Comparison of ENCODE assay signal across 24 mouse cellular contexts in genomic region chr16:23372340-23372739, GRCm38 (mm10). TPM values are rescaled to one million over a fixed set of nuclear protein-coding genes. Genes with fewer than 3 reads are reported as not detected.
DNase-seq lines count a peak whose midpoint lies in the region; ATAC-seq and TF ChIP-seq lines count a peak whose summit lies in the region.
"Had no signal": no experiment of that assay in that cellular context is flagged by ENCODE, and none has a peak within 500 bp of the region (broad histone marks: within the 10 kb centered on the region; RNA-seq: fewer than 3 reads in every experiment).

No protein-coding gene starts in this region.

- no peaks in the 10 kb centered on the region for H3K36me3 ChIP-seq in limb, embryonic 13.5 days
- no peaks in the 10 kb centered on the region for H3K36me3 ChIP-seq in limb, embryonic 10.5 days
- no peaks in the 10 kb centered on the region for H3K36me3 ChIP-seq in lung, postnatal 0 days (ENCODE audit: insufficient read depth, low read length)
- H3K36me3 ChIP-seq: embryonic facial prominence, embryonic 13.5 days; heart, embryonic 12.5 days; hindbrain, embryonic 13.5 days had no signal

- ATAC-seq in limb, embryonic 13.5 days (ENCODE audit: low FRiP score, low read depth): 0 out of 2 replicates have a peak, but pooled peaks have one; percentile 19
- peak; percentile 69 for ATAC-seq in lung, postnatal 0 days
- ATAC-seq in megakaryocyte progenitor cell, adult 5-6 weeks (replicated peaks; ENCODE audit: poor library complexity): no peak
- ATAC-seq: forebrain, embryonic 13.5 days; forebrain, postnatal 0 days; hindbrain, postnatal 0 days had no signal

- no peak overlapping the region for H3K27ac ChIP-seq in limb, embryonic 13.5 days
- H3K27ac ChIP-seq in limb, embryonic 10.5 days: no peak overlapping the region
- H3K27ac ChIP-seq in lung, postnatal 0 days (ENCODE audit: low read length): no peak overlapping the region
- H3K27ac ChIP-seq: embryonic facial prominence, embryonic 13.5 days; forebrain, embryonic 13.5 days; hindbrain, embryonic 13.5 days; hindbrain, postnatal 0 days had no signal

- H3K4me2 ChIP-seq in limb, embryonic 13.5 days (replicated peaks): no peak overlapping the region
- H3K4me2 ChIP-seq in lung, postnatal 0 days (replicated peaks; ENCODE audit: low read depth, low read length): no peak overlapping the region
- H3K4me2 ChIP-seq: embryonic facial prominence, embryonic 13.5 days; forebrain, embryonic 13.5 days; heart, embryonic 12.5 days; hindbrain, embryonic 13.5 days had no signal

- H3K4me1 ChIP-seq in limb, embryonic 13.5 days: no peaks in the 10 kb centered on the region
- H3K4me1 ChIP-seq in limb, embryonic 10.5 days: no peaks in the 10 kb centered on the region
- 0 out of 2 replicates have a peak, but pooled peaks cover 3% of the 10 kb centered on the region for H3K4me1 ChIP-seq in lung, postnatal 0 days (ENCODE audit: insufficient read depth, low read depth, low read length)
- H3K4me1 ChIP-seq: forebrain, embryonic 13.5 days; heart, embryonic 12.5 days; hindbrain, embryonic 13.5 days had no signal

- H3K9ac ChIP-seq in limb, embryonic 13.5 days: no peak overlapping the region
- no peak overlapping the region for H3K9ac ChIP-seq in lung, postnatal 0 days (replicated peaks; ENCODE audit: low read depth)
- H3K9ac ChIP-seq: embryonic facial prominence, embryonic 13.5 days; forebrain, embryonic 13.5 days; forebrain, postnatal 0 days; heart, embryonic 12.5 days; hindbrain, embryonic 13.5 days had no signal

- WGBS in limb, embryonic 13.5 days: 61% methylated on average over 2 of the region's 2 CpGs
- WGBS in limb, embryonic 10.5 days: 92% methylated on average over 2 of the region's 2 CpGs
- 47% methylated on average over 2 of the region's 2 CpGs for WGBS in lung, postnatal 0 days

- peak; percentile 93 for DNase-seq in heart, adult 11 months
- no peak for DNase-seq in heart, adult 8-10 months (ENCODE audit: low spot score)
- no peak for DNase-seq in limb, embryonic 10.5 days (ENCODE audit: low spot score)
- DNase-seq in lung, postnatal 0 days (ENCODE audit: low spot score): peak; percentile 81
- DNase-seq in lung, postnatal 36 days: peak; percentile 55
- DNase-seq: adrenal gland, postnatal 10 days; cerebellum, adult 11 months; cerebellum, adult 8-10 months; cerebellum, postnatal 14 days; forebrain, postnatal 0 days; gastrocnemius, postnatal 14 days had no signal

- no peaks in the 10 kb centered on the region for H3K27me3 ChIP-seq in limb, embryonic 13.5 days
- H3K27me3 ChIP-seq in limb, embryonic 10.5 days (ENCODE audit: low read depth, poor library complexity, severe bottlenecking): no peaks in the 10 kb centered on the region
- no peaks in the 10 kb centered on the region for H3K27me3 ChIP-seq in lung, postnatal 0 days (replicated peaks; ENCODE audit: insufficient read depth, low read length)
- H3K27me3 ChIP-seq: embryonic facial prominence, embryonic 13.5 days; forebrain, embryonic 13.5 days; heart, embryonic 12.5 days; hindbrain, embryonic 13.5 days had no signal

- H3K4me3 ChIP-seq in limb, embryonic 13.5 days: no peak overlapping the region
- H3K4me3 ChIP-seq in limb, embryonic 10.5 days: no peak overlapping the region
- H3K4me3 ChIP-seq in lung, postnatal 0 days (ENCODE audit: low read depth, low read length): no peak overlapping the region
- H3K4me3 ChIP-seq: embryonic facial prominence, embryonic 13.5 days; forebrain, embryonic 13.5 days; heart, embryonic 12.5 days; hindbrain, embryonic 13.5 days had no signal

- TF ChIP-seq EP300 in lung, postnatal 0 days (IDR thresholded peaks at IDR 0.05): peak; percentile 33; the same call in 1 of the 2 replicates

- no peak for TF ChIP-seq CTCF in lung, postnatal 0 days (IDR thresholded peaks at IDR 0.05)

- no peaks in the 10 kb centered on the region; the same call in 1 of the 2 replicates for H3K9me3 ChIP-seq in limb, embryonic 13.5 days
- no peaks in the 10 kb centered on the region for H3K9me3 ChIP-seq in limb, embryonic 10.5 days (replicated peaks)
- no peaks in the 10 kb centered on the region for H3K9me3 ChIP-seq in lung, postnatal 0 days (ENCODE audit: low read length)
- H3K9me3 ChIP-seq: embryonic facial prominence, embryonic 13.5 days; forebrain, embryonic 13.5 days; heart, embryonic 12.5 days; hindbrain, embryonic 13.5 days had no signal

RNA-seq across cellular contexts. Expression of gene Rtp1, which starts 56.6 kb away (rescaled TPM):
- not detected for total RNA-seq in heart, adult 8-10 months (2022)
- not detected in 2 replicates for polyA plus RNA-seq in limb, embryonic 13.5 days (2015; fragmentation: Nextera tagmentation; extraction: Ambion mirVana)
- not detected in 2 replicates for polyA plus RNA-seq in limb, embryonic 10.5 days (2016; fragmentation: Nextera tagmentation; extraction: Ambion mirVana)
- polyA plus RNA-seq in lung, postnatal 0 days (2015; fragmentation: Nextera tagmentation; extraction: Ambion mirVana): not detected in 2 replicates
- not detected in 2 replicates for total RNA-seq in megakaryocyte progenitor cell, adult 5-6 weeks (2015)
- not detected in 2 replicates for total RNA-seq in megakaryocyte progenitor cell, adult 5-6 weeks (2017)
- total RNA-seq: adrenal gland, postnatal 10 days; adrenal gland, postnatal 4 days; gastrocnemius, adult 18-20 months; gastrocnemius, postnatal 14 days; hematopoietic stem cell, adult 5-6 weeks; MEL had no signal
- polyA plus RNA-seq: C2C12; forebrain, embryonic 13.5 days; heart, embryonic 12.5 days; heart, postnatal 0 days had no signal

Comparison
In these comparisons a context has a peak if more than half of its experiments do, and no peak if none do; other contexts are left out.
1. DNase-seq: peak in heart, adult 11 months (single experiment), lung, postnatal 0 days (single experiment) and lung, postnatal 36 days (single experiment); none in heart, adult 8-10 months (single experiment) and limb, embryonic 10.5 days (single experiment).